Mouse (Mus musculus) lung, adult 2 months (tissue): ENCODE data around the gene S1pr5. TPM values are rescaled to one million over a fixed set of nuclear protein-coding genes. Genes with fewer than 3 reads are reported as not detected.
"Not testable (repeated sequence)": the region's sequence is repeated elsewhere in the genome, so short reads cannot be mapped to it uniquely, and the experiment has no call there.

Experiments used
- DNase-seq: peaks from one replicate; pipeline ENCODE4 v3.0.0; 2022
- H3K4me1 ChIP-seq: fragments of 200-500 bp; 2 replicates; pipeline ENCODE4 v1.6.1; 2011; ENCODE audit warnings: low read length; ENCODE audit not compliant: control insufficient read depth, insufficient read depth
- H3K4me3 ChIP-seq: fragments of 200-500 bp; replicated peaks from 2 replicates; pipeline ENCODE3; 2011; ENCODE audit warnings: low read depth, mild to moderate bottlenecking, control low read depth, low read length; ENCODE audit errors: extremely low read depth
- CTCF ChIP-seq: fragments of 200-500 bp; IDR thresholded peaks from 2 replicates; pipeline ENCODE4 v1.5.1; 2011; ENCODE audit warnings: mild to moderate bottlenecking, low read length, control low read depth; ENCODE audit not compliant: insufficient read depth
- POLR2A ChIP-seq: fragments of 200-500 bp; IDR thresholded peaks from 2 replicates; pipeline ENCODE4 v1.6.1; 2011; ENCODE audit warnings: low read depth, mild to moderate bottlenecking, control low read depth, low read length, borderline replicate concordance; ENCODE audit errors: extremely low read depth
- WGBS: fragments of 180-500 bp; shearing (Covaris S2); methylation state at CpG from one replicate; pipeline ENCODE4 v1.1.7; 2018; 5-methylcytosine and 5-hydroxymethylcytosine counted together
- polyA plus RNA-seq: library from polyadenylated mRNA; depleted of rRNA; stranded (reverse); fragments of >200 nt; gene quantifications from 2 replicates; pipeline ENCODE4 v1.2.3, GENCODE M21; 2012

The S1pr5 gene
- polyA plus RNA-seq, 1 experiment = 9.7 TPM

DNA sequence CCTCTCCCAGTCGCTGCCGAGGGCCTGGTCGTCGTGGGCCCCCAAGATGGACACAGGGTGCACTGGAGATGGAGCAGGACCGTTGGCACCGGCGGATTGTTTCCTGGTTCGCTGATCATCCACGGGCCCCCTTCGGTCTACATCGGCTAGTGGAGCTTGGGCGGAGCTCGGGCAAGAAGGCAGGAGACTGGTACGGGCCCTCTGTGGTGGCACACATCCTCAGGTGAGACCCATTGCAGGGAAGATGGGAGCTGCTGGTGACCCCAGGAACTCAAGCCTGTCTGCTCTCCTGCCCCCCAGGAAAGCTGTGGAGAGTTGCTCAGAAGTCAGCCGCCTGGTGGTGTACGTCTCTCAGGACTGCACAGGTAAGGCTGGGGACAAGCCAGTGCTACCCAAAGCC is 20.1 kb upstream of the S1pr5 start:
- no peak for DNase-seq
- TF ChIP-seq CTCF (no peak), POLR2A (no peak)
- Histone ChIP-seq H3K4me1 (no peaks in the 10 kb centered on the region; the same call in 1 of the 2 replicates), H3K4me3 (no peak overlapping the region)
- 94% methylated on average over 16 of the region's 16 CpGs for WGBS

GRCm38 (mm10) chr9:21266889-21267288 is 18.6 kb upstream of the S1pr5 start:
- Histone ChIP-seq H3K4me3 (no peak overlapping the region), H3K4me1 (no peaks in the 10 kb centered on the region; the same call in 1 of the 2 replicates)
- no peak for DNase-seq
- WGBS = 86% methylated on average over 5 of the region's 5 CpGs
- TF ChIP-seq POLR2A (no peak), CTCF (no peak)

DNA sequence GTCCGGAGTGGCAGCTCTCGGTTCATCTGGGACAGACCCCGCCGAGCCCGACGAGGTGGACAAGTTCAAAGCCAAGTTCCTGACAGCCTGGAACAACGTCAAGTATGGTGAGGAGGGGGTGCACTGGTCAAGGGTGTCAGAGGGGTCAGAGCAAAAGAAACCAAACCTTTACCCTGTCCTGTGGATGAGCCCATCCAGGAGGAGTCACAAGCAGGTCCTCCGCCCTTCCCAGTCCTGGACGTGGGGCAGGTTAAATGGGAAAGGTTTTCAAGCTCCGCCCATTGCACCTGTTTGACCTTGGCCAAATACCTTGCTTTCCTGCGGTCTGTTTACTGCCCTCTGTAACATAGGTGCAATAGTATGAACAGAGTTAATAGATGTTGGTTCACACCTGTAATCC is 17.4 kb upstream of the S1pr5 start:
- TF ChIP-seq POLR2A (no peak), CTCF (no peak)
- no peaks in the 10 kb centered on the region; the same call in 1 of the 2 replicates for H3K4me1 ChIP-seq
- peak overlapping the region; percentile 84 for H3K4me3 ChIP-seq
- no peak for DNase-seq
- WGBS = 5% methylated on average over 11 of the region's 11 CpGs

- DNase-seq = peak; percentile 95
- H3K4me3 ChIP-seq = peak within 1 kb of the TSS; percentile 84
- under 1% methylated on average over 49 of the region's 49 CpGs for WGBS
- no peaks in the 10 kb centered on the region; the same call in 1 of the 2 replicates for H3K4me1 ChIP-seq
- TF ChIP-seq CTCF (no peak), POLR2A (peak; percentile 95)
Measured at GRCm38 (mm10) chr9:21265000-21265561, 16.8 kb upstream of the S1pr5 start, which contains the start of gene Atg4d. Gene Atg4d (plus strand): TSS chr9:21265293.

DNA sequence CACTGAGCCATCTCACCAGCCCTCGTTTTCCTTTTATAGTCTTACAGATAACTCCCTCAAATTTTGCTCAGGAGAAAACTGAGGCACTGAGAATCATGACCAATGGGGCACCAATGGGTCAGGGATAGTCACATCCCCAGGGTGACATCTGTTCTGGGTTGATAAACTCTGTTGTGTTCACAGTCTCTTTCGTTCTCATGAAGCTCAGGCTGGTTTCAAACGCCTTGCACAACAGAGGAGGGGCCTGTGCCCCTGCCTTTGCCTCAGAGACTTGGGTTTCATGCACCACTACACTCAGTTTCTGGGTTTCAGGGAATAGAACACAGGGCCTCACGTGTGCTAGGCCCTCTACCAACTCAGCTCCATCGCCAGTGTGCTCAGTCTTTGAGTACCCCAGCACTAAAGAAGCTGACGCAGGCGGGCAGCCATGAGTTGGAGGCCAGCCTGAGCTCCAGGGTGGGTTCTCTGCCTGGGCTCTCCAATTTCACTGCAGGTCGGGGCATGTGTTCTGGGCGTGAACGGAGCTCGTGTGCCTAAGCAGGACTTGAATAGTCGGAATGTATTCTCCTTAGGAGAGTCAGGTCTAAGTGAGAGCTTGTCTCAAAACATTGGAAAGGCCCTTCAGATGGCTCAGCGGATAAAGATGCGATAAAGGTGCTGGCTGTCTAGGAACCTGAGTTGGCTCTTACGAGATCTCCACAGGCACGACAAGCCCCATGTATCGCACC is 16.2 kb upstream of the S1pr5 start:
- 25% methylated on average over 17 of the region's 17 CpGs for WGBS
- TF ChIP-seq CTCF (no peak), POLR2A (no peak)
- Histone ChIP-seq H3K4me3 (peak overlapping the region; percentile 64), H3K4me1 (no peaks in the 10 kb centered on the region; the same call in 1 of the 2 replicates)
- DNase-seq = no peak

GRCm38 (mm10) chr9:21261831-21262230 is 13.6 kb upstream of the S1pr5 start:
- no peak for DNase-seq
- Histone ChIP-seq H3K4me3 (no peak overlapping the region), H3K4me1 (no peaks in the 10 kb centered on the region; the same call in 1 of the 2 replicates)
- TF ChIP-seq CTCF = no peak
- TF ChIP-seq POLR2A = no peak
- WGBS = 40% methylated on average over 2 of the region's 2 CpGs

DNA sequence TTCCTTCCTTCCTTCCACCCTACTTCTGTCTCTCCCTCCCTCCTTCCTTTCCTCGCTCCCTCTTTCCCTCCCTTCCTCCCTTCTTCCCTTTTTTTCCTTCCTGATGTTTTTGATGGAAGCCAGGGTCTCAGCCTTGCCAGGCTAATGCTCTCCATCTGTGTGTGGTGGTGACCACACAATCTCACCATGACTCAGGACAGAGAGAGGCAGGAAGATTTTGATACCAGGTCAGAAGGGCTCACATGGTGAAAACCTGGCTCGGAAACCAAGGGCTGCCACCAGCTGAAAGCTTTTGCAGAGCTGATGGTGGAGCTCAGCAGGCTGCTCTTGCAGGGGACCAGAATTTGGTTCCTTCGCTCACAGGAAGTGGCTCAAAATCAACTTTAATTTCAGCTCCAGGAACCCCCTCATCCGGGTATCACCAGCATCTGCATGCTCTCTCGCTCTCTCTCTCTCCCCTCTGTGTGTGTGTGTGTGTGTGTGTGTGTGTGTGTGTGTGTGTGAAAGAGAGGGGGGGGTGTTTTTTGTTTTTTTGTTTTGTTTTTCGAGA is 12.3 kb upstream of the S1pr5 start:
- WGBS = 68% methylated on average over 6 of the region's 6 CpGs
- no peak for TF ChIP-seq POLR2A
- no peak for TF ChIP-seq CTCF
- Histone ChIP-seq H3K4me1 (no peaks in the 10 kb centered on the region), H3K4me3 (no peak overlapping the region)
- DNase-seq = no peak

GRCm38 (mm10) chr9:21256349-21256748 is 8.1 kb upstream of the S1pr5 start:
- not testable (repeated sequence) for DNase-seq
- WGBS = 75% methylated on average over 4 of the region's 4 CpGs

DNA sequence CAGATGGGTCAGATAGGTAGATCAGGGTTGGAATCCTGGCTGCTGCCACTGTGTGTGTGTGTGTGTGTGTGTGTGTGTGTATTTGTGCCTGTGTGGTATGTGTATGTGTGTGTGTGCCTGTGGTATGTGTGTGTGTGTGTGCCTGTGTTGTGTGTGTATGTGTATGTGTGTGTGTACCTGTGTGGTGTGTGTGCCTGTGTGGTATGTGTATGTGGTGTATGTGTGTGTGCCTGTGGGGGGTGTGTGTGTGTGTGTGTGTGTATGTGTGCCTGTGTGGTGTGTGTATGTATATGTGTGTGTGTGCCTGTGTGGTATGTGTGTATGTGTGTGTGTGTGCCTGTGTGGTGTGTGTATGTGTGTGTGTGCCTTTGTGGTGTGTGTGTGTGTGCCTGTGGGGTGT is 6.4 kb upstream of the S1pr5 start:
- Histone ChIP-seq H3K4me1 (no peaks in the 10 kb centered on the region), H3K4me3 (no peak overlapping the region)
- no peak for DNase-seq
- no peak for TF ChIP-seq CTCF
- TF ChIP-seq POLR2A = no peak

More at GRCm38 (mm10) chr9:21256349-21256748, 8.1 kb upstream of the S1pr5 start:
- H3K4me1 ChIP-seq, H3K4me3 ChIP-seq: not testable (repeated sequence)

DNA sequence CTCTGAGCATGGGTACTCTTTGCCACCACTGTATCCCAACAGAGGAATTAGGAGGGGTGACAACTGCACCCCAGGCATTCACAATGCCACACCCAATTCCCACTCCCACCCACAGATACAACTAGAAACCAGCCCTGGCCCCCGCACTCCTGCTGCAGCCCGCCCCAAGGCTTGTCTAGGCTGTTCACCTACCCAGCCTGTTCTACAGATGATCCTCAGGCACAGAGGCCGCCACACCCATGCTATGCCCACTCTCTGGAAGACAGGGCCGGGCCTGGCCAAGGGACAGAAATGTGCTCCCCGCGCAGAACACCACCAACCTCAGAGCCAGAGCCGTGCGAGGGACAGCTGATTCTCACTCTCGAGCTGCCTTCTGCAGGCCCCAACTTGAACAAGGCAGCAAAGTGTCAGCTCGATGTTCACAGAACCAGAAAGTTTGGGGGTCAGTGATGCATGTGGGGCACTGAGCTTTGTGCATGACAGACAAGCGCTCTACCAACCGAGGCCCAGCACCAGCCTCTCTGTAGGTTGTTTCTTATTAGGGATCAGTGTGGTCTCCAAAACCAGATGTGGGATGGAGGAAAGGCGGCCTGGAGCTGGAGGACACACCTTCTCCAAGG is 3.0 kb upstream of the S1pr5 start:
- Histone ChIP-seq H3K4me1 (no peaks in the 10 kb centered on the region), H3K4me3 (no peak overlapping the region)
- WGBS = 59% methylated on average over 13 of the region's 13 CpGs
- no peak for TF ChIP-seq CTCF
- TF ChIP-seq POLR2A = no peak
- no peak for DNase-seq
